Mouse (Mus musculus): ENCODE measurements around the gene Acp4.

GRCm38 (mm10) chr7:44215645-44216044, 41.5 kb downstream of the Acp4 start, which contains the start of gene Klk1b5:
- TF ChIP-seq MAFK (IDR thresholded peaks at IDR 0.05; ENCODE audit: insufficient read depth, low read depth, low read length), result no peak
- TF ChIP-seq HCFC1 (IDR thresholded peaks at IDR 0.05; ENCODE audit: borderline replicate concordance, insufficient read depth, low read length), result no peak
- TF ChIP-seq ZC3H11A (IDR thresholded peaks at IDR 0.05; ENCODE audit: borderline replicate concordance, low read depth, low read length), result no peak
